Mouse (Mus musculus): ENCODE data around the gene Gprc5d. TPM values are rescaled to one million over a fixed set of nuclear protein-coding genes. Genes with fewer than 3 reads are reported as not detected.

Gprc5d gene
- total and polyA plus RNA-seq, 2 experiments from 2014 or later = 0.19 TPM; not detected in 1

GRCm38 (mm10) chr6:135137736-135138135, 19.7 kb upstream of the Gprc5d start:
- WGBS = 86% methylated on average over 9 of the region's 9 CpGs
- Histone ChIP-seq H3K27ac (ENCODE audit: low read depth, low read length) (no peak overlapping the region), H3K9ac (no peak overlapping the region), H3K36me3 (ENCODE audit: insufficient read depth) (no peaks in the 10 kb centered on the region), H3K9me3 (ENCODE audit: low read length) (no peaks in the 10 kb centered on the region), H3K4me2 (ENCODE audit: low read depth) (no peak overlapping the region), H3K27me3 (ENCODE audit: insufficient read depth, low read length) (no peaks in the 10 kb centered on the region), H3K4me1 (ENCODE audit: insufficient read depth) (no peaks in the 10 kb centered on the region), H3K4me3 (ENCODE audit: low read depth, low read length) (no peak overlapping the region)
- no peak for TF ChIP-seq CTCF (IDR thresholded peaks at IDR 0.05; ENCODE audit: low read depth)
- no peak for ATAC-seq
- DNase-seq = no peak

GRCm38 (mm10) chr6:135136439-135137161, 18.5 kb upstream of the Gprc5d start:
- H3K9ac ChIP-seq = no peak overlapping the region
- H3K4me3 ChIP-seq (ENCODE audit: low read depth, low read length) = no peak overlapping the region
- no peak overlapping the region for H3K4me2 ChIP-seq (ENCODE audit: low read depth)
- no peaks in the 10 kb centered on the region for H3K4me1 ChIP-seq (ENCODE audit: insufficient read depth)
- TF ChIP-seq CTCF (IDR thresholded peaks at IDR 0.05; ENCODE audit: low read depth) = no peak
- H3K27me3 ChIP-seq (ENCODE audit: insufficient read depth, low read length) = no peaks in the 10 kb centered on the region
- ATAC-seq (0 out of 2 replicates have a peak, but pooled peaks have one; percentile 10), DNase-seq (no peak)
- no peaks in the 10 kb centered on the region for H3K9me3 ChIP-seq (ENCODE audit: low read length)
- no peaks in the 10 kb centered on the region for H3K36me3 ChIP-seq (ENCODE audit: insufficient read depth)
- 38% methylated on average over 11 of the region's 11 CpGs for WGBS
- H3K27ac ChIP-seq (ENCODE audit: low read depth, low read length) = no peak overlapping the region

GRCm38 (mm10) chr6:135135735-135136134, 17.7 kb upstream of the Gprc5d start:
- H3K4me2 ChIP-seq (ENCODE audit: low read depth) = no peak overlapping the region
- H3K36me3 ChIP-seq (ENCODE audit: insufficient read depth) = no peaks in the 10 kb centered on the region
- WGBS = 77% methylated on average over 4 of the region's 4 CpGs
- H3K27ac ChIP-seq (ENCODE audit: low read depth, low read length) = no peak overlapping the region
- H3K4me1 ChIP-seq (ENCODE audit: insufficient read depth) = no peaks in the 10 kb centered on the region
- no peak overlapping the region for H3K4me3 ChIP-seq (ENCODE audit: low read depth, low read length)
- DNase-seq (no peak), ATAC-seq (no peak)
- H3K9ac ChIP-seq = no peak overlapping the region
- no peaks in the 10 kb centered on the region for H3K9me3 ChIP-seq (ENCODE audit: low read length)
- TF ChIP-seq CTCF (IDR thresholded peaks at IDR 0.05; ENCODE audit: low read depth) = no peak
- no peaks in the 10 kb centered on the region for H3K27me3 ChIP-seq (ENCODE audit: insufficient read depth, low read length)

- Histone ChIP-seq H3K9me3 (ENCODE audit: low read length) (no peaks in the 10 kb centered on the region), H3K27me3 (ENCODE audit: insufficient read depth, low read length) (no peaks in the 10 kb centered on the region), H3K36me3 (ENCODE audit: insufficient read depth) (no peaks in the 10 kb centered on the region), H3K4me2 (ENCODE audit: low read depth) (no peak overlapping the region), H3K9ac (no peak overlapping the region), H3K27ac (ENCODE audit: low read depth, low read length) (no peak overlapping the region), H3K4me3 (ENCODE audit: low read depth, low read length) (no peak overlapping the region), H3K4me1 (ENCODE audit: insufficient read depth) (no peaks in the 10 kb centered on the region)
- no peak for TF ChIP-seq CTCF (IDR thresholded peaks at IDR 0.05; ENCODE audit: low read depth)
- no peak for ATAC-seq
- WGBS = 91% methylated on average over 9 of the region's 9 CpGs
- no peak for DNase-seq
Measured at GRCm38 (mm10) chr6:135133486-135133885, 15.4 kb upstream of the Gprc5d start.

GRCm38 (mm10) chr6:135133086-135133485, 15.0 kb upstream of the Gprc5d start:
- Histone ChIP-seq H3K4me2 (ENCODE audit: low read depth) (no peak overlapping the region), H3K4me1 (ENCODE audit: insufficient read depth) (no peaks in the 10 kb centered on the region), H3K4me3 (ENCODE audit: low read depth, low read length) (no peak overlapping the region), H3K9ac (no peak overlapping the region), H3K27me3 (ENCODE audit: insufficient read depth, low read length) (no peaks in the 10 kb centered on the region), H3K27ac (ENCODE audit: low read depth, low read length) (no peak overlapping the region), H3K36me3 (ENCODE audit: insufficient read depth) (no peaks in the 10 kb centered on the region), H3K9me3 (ENCODE audit: low read length) (no peaks in the 10 kb centered on the region)
- WGBS = 71% methylated on average over 7 of the region's 7 CpGs
- no peak for DNase-seq
- TF ChIP-seq CTCF (IDR thresholded peaks at IDR 0.05; ENCODE audit: low read depth) = no peak
- ATAC-seq = no peak

GRCm38 (mm10) chr6:135124755-135125380, 6.8 kb upstream of the Gprc5d start:
- Histone ChIP-seq H3K4me1 (ENCODE audit: insufficient read depth) (no peaks in the 10 kb centered on the region), H3K4me3 (ENCODE audit: low read depth, low read length) (no peak overlapping the region), H3K9me3 (ENCODE audit: low read length) (no peaks in the 10 kb centered on the region), H3K27ac (ENCODE audit: low read depth, low read length) (no peak overlapping the region), H3K4me2 (ENCODE audit: low read depth) (no peak overlapping the region), H3K27me3 (ENCODE audit: insufficient read depth, low read length) (no peaks in the 10 kb centered on the region), H3K9ac (no peak overlapping the region), H3K36me3 (ENCODE audit: insufficient read depth) (no peaks in the 10 kb centered on the region)
- no peak for TF ChIP-seq CTCF (IDR thresholded peaks at IDR 0.05; ENCODE audit: low read depth)
- 64% methylated on average over 5 of the region's 5 CpGs for WGBS
- no peak for DNase-seq
- ATAC-seq = 0 out of 2 replicates have a peak, but pooled peaks have one; percentile 27

- Histone ChIP-seq H3K27ac (ENCODE audit: low read depth, low read length) (no peak overlapping the region), H3K4me3 (ENCODE audit: low read depth, low read length) (no peak overlapping the region), H3K9ac (no peak overlapping the region), H3K4me1 (ENCODE audit: insufficient read depth) (peaks cover 3% of the 10 kb centered on the region; the same call in 1 of the 2 replicates), H3K27me3 (ENCODE audit: insufficient read depth, low read length) (no peaks in the 10 kb centered on the region), H3K36me3 (ENCODE audit: insufficient read depth) (no peaks in the 10 kb centered on the region), H3K4me2 (ENCODE audit: low read depth) (no peak overlapping the region), H3K9me3 (ENCODE audit: low read length) (no peaks in the 10 kb centered on the region)
- no peak for DNase-seq
- 94% methylated on average over 8 of the region's 8 CpGs for WGBS
- no peak for ATAC-seq
- TF ChIP-seq CTCF (IDR thresholded peaks at IDR 0.05; ENCODE audit: low read depth) = no peak
Measured at GRCm38 (mm10) chr6:135116479-135116878, 1.6 kb downstream of the Gprc5d start.

All from forebrain, postnatal 0 days (tissue).